Mouse (Mus musculus) intestine, postnatal 0 days (tissue): Measurements from ENCODE around the gene Gm5039. TPM values are rescaled to one million over a fixed set of nuclear protein-coding genes. Genes with fewer than 3 reads are reported as not detected.
"Not testable (repeated sequence)": the region's sequence is repeated elsewhere in the genome, so short reads cannot be mapped to it uniquely, and the experiment has no call there.

ENCODE experiments used
- ATAC-seq: fragments of 200-750 bp; cut with Nextera tagmentation; 2 replicates; pipeline ENCODE4 v1.8.0; 2017; ENCODE audit warnings: mild to moderate bottlenecking, moderate TSS enrichment, moderate library complexity
- H3K27ac ChIP-seq: fragments of 300-500 bp; sonication (generic); 2 replicates; pipeline ENCODE4 v1.5.1; 2014; ENCODE audit warnings: mild to moderate bottlenecking, low read depth, low read length, moderate library complexity
- H3K27me3 ChIP-seq: fragments of 300-500 bp; sonication (generic); replicated peaks from 2 replicates; pipeline ENCODE4 v1.6.1; 2014; ENCODE audit warnings: low read length, mixed read lengths; ENCODE audit not compliant: control insufficient read depth, insufficient read depth
- H3K36me3 ChIP-seq: fragments of 300-500 bp; sonication (generic); 2 replicates; pipeline ENCODE4 v1.6.1; 2014; ENCODE audit warnings: mild to moderate bottlenecking, moderate library complexity; ENCODE audit not compliant: control insufficient read depth, insufficient read depth
- H3K4me1 ChIP-seq: fragments of 300-500 bp; sonication (generic); replicated peaks from 2 replicates; pipeline ENCODE4 v1.6.1; 2014; ENCODE audit warnings: antibody characterized with exemption, low read length, mixed read lengths; ENCODE audit not compliant: control insufficient read depth, insufficient read depth
- H3K4me2 ChIP-seq: fragments of 300-500 bp; sonication (generic); replicated peaks from 2 replicates; pipeline ENCODE4 v1.6.1; 2014; ENCODE audit warnings: low read depth, mild to moderate bottlenecking, moderate library complexity
- H3K4me3 ChIP-seq: fragments of 300-500 bp; sonication (generic); 2 replicates; pipeline ENCODE4 v1.5.1; 2014; ENCODE audit warnings: low read depth, low read length
- H3K9ac ChIP-seq: fragments of 300-500 bp; sonication (generic); 2 replicates; pipeline ENCODE4 v1.6.1; 2014; ENCODE audit warnings: mild to moderate bottlenecking, low read depth, low read length
- H3K9me3 ChIP-seq: fragments of 300-500 bp; sonication (generic); 2 replicates; pipeline ENCODE4 v1.6.1; 2016; ENCODE audit warnings: mixed run types; ENCODE audit not compliant: control insufficient read depth
- CTCF ChIP-seq: sonication (generic); IDR thresholded peaks from 2 replicates; pipeline ENCODE4 v1.5.1; 2016; ENCODE audit warnings: low read depth, mild to moderate bottlenecking, control low read depth, antibody characterized with exemption, moderate library complexity
- WGBS: fragments of 180-500 bp; shearing (Covaris S2); extraction: QIAGEN DNeasy Blood & Tissue Kit; methylation state at CpG from one replicate; pipeline ENCODE4 v1.1.7; 2014; 5-methylcytosine and 5-hydroxymethylcytosine counted together
- polyA plus RNA-seq: library from polyadenylated mRNA; unstranded; fragments of >200 nt; fragmentation: Nextera tagmentation; extraction: Ambion mirVana; gene quantifications from 2 replicates; pipeline ENCODE4 v1.2.1, GENCODE M21; 2015

The Gm5039 gene
- not detected in 2 replicates for polyA plus RNA-seq

- not testable (repeated sequence) for H3K4me1 ChIP-seq, H3K9me3 ChIP-seq, H3K4me2 ChIP-seq, H3K9ac ChIP-seq, H3K27ac ChIP-seq, ATAC-seq, H3K36me3 ChIP-seq, H3K27me3 ChIP-seq, H3K4me3 ChIP-seq
- WGBS = 89% methylated on average over 2 of the region's 2 CpGs
These were observed at the start of gene Gm5039 for GRCm38 (mm10) chr12:88323926-88324325. Gene Gm5039 (minus strand): TSS chr12:88324026.

GRCm38 (mm10) chr12:88372018-88372417 is 48.2 kb upstream of the Gm5039 start:
- H3K27me3 ChIP-seq = no peaks in the 10 kb centered on the region
- no peak overlapping the region for H3K4me2 ChIP-seq
- WGBS = 85% methylated on average over 5 of the region's 5 CpGs
- no peaks in the 10 kb centered on the region for H3K9me3 ChIP-seq
- H3K4me1 ChIP-seq = no peaks in the 10 kb centered on the region
- TF ChIP-seq CTCF = no peak
- no peak overlapping the region for H3K4me3 ChIP-seq
- H3K27ac ChIP-seq = no peak overlapping the region
- H3K36me3 ChIP-seq = no peaks in the 10 kb centered on the region; the same call in 1 of the 2 replicates
- no peak overlapping the region for H3K9ac ChIP-seq
- ATAC-seq = no peak

GRCm38 (mm10) chr12:88370321-88370720 is 46.5 kb upstream of the Gm5039 start:
- not testable (repeated sequence) for H3K27me3 ChIP-seq, H3K27ac ChIP-seq, ATAC-seq, H3K9ac ChIP-seq, H3K4me2 ChIP-seq, H3K4me1 ChIP-seq, H3K9me3 ChIP-seq, H3K36me3 ChIP-seq, H3K4me3 ChIP-seq
- WGBS = 8% methylated on average over 1 of the region's 1 CpGs
- peak; percentile 40 for TF ChIP-seq CTCF

- not testable (repeated sequence) for H3K4me2 ChIP-seq, H3K9me3 ChIP-seq, ATAC-seq, H3K36me3 ChIP-seq, H3K4me3 ChIP-seq, H3K9ac ChIP-seq, H3K27ac ChIP-seq, H3K4me1 ChIP-seq, H3K27me3 ChIP-seq
- 75% methylated on average over 4 of the region's 4 CpGs for WGBS
These were observed 45.9 kb upstream of the Gm5039 start for GRCm38 (mm10) chr12:88369690-88370089.

- Histone ChIP-seq H3K27ac (no peak overlapping the region), H3K36me3 (no peaks in the 10 kb centered on the region; the same call in 1 of the 2 replicates), H3K4me2 (no peak overlapping the region), H3K27me3 (no peaks in the 10 kb centered on the region), H3K4me3 (no peak overlapping the region), H3K9me3 (no peaks in the 10 kb centered on the region), H3K4me1 (no peaks in the 10 kb centered on the region), H3K9ac (no peak overlapping the region)
- 71% methylated on average over 4 of the region's 4 CpGs for WGBS
- TF ChIP-seq CTCF = no peak
- no peak for ATAC-seq
These were observed 44.8 kb upstream of the Gm5039 start for GRCm38 (mm10) chr12:88368618-88369017.

GRCm38 (mm10) chr12:88367673-88368072 is 43.8 kb upstream of the Gm5039 start:
- ATAC-seq = no peak
- H3K4me3 ChIP-seq = no peak overlapping the region
- no peaks in the 10 kb centered on the region for H3K4me1 ChIP-seq
- H3K27ac ChIP-seq = no peak overlapping the region
- no peaks in the 10 kb centered on the region for H3K9me3 ChIP-seq
- no peaks in the 10 kb centered on the region for H3K27me3 ChIP-seq
- TF ChIP-seq CTCF = no peak
- no peak overlapping the region for H3K9ac ChIP-seq
- H3K36me3 ChIP-seq = no peaks in the 10 kb centered on the region; the same call in 1 of the 2 replicates
- no peak overlapping the region for H3K4me2 ChIP-seq
- 78% methylated on average over 4 of the region's 4 CpGs for WGBS

GRCm38 (mm10) chr12:88361120-88361445 is 37.3 kb upstream of the Gm5039 start:
- H3K4me2 ChIP-seq = peak overlapping the region; percentile 92
- no peak for ATAC-seq
- H3K27ac ChIP-seq = no peak overlapping the region
- peak overlapping the region; percentile 79 for H3K4me3 ChIP-seq
- no peak for TF ChIP-seq CTCF
- H3K9me3 ChIP-seq = no peaks in the 10 kb centered on the region
- 42% methylated on average over 9 of the region's 9 CpGs for WGBS
- no peaks in the 10 kb centered on the region for H3K4me1 ChIP-seq
- no peaks in the 10 kb centered on the region for H3K36me3 ChIP-seq
- H3K27me3 ChIP-seq = no peaks in the 10 kb centered on the region
- peak overlapping the region; percentile 66 for H3K9ac ChIP-seq
